Mouse (Mus musculus) midbrain, embryonic 15.5 days (tissue): Measurements from ENCODE around the gene Cgn. TPM values are rescaled to one million over a fixed set of nuclear protein-coding genes. Genes with fewer than 3 reads are reported as not detected.
"Not testable (repeated sequence)": the region's sequence is repeated elsewhere in the genome, so short reads cannot be mapped to it uniquely, and the experiment has no call there.

Experiments used
- ATAC-seq: fragments of 200-750 bp; cut with Nextera tagmentation; replicated peaks from 2 replicates; pipeline ENCODE4 v1.8.0; 2017; ENCODE audit warnings: moderate TSS enrichment
- H3K27ac ChIP-seq: fragments of 300-500 bp; sonication (generic); 2 replicates; pipeline ENCODE4 v1.5.1; 2015; ENCODE audit warnings: mild to moderate bottlenecking, inconsistent platforms
- H3K27me3 ChIP-seq: fragments of 300-500 bp; sonication (generic); replicated peaks from 2 replicates; pipeline ENCODE4 v1.6.1; 2015; ENCODE audit warnings: inconsistent platforms
- H3K36me3 ChIP-seq: fragments of 300-500 bp; sonication (generic); replicated peaks from 2 replicates; pipeline ENCODE4 v1.6.1; 2015; ENCODE audit warnings: inconsistent platforms
- H3K4me1 ChIP-seq: fragments of 300-500 bp; sonication (generic); 2 replicates; pipeline ENCODE4 v1.6.1; 2015; ENCODE audit warnings: inconsistent platforms
- H3K4me2 ChIP-seq: fragments of 300-500 bp; sonication (generic); 2 replicates; pipeline ENCODE4 v1.6.1; 2015; ENCODE audit warnings: inconsistent platforms, mild to moderate bottlenecking, moderate library complexity
- H3K4me3 ChIP-seq: fragments of 300-500 bp; sonication (generic); 2 replicates; pipeline ENCODE4 v1.5.1; 2015; ENCODE audit warnings: mild to moderate bottlenecking, inconsistent platforms
- H3K9ac ChIP-seq: fragments of 300-500 bp; sonication (generic); 2 replicates; pipeline ENCODE4 v1.6.1; 2015; ENCODE audit warnings: mild to moderate bottlenecking, inconsistent platforms
- H3K9me3 ChIP-seq: fragments of 300-500 bp; sonication (generic); 2 replicates; pipeline ENCODE4 v1.6.1; 2016; ENCODE audit warnings: inconsistent platforms
- WGBS: fragments of 180-500 bp; shearing (Covaris S2); methylation state at CpG from one replicate; pipeline ENCODE4 v1.1.7; 2015; ENCODE audit warnings: mixed read lengths; 5-methylcytosine and 5-hydroxymethylcytosine counted together
- polyA plus RNA-seq: library from polyadenylated mRNA; unstranded; fragments of >200 nt; fragmentation: Nextera tagmentation; extraction: Ambion mirVana; gene quantifications from 2 replicates; pipeline ENCODE4 v1.2.1, GENCODE M21; 2015

Cgn gene
- polyA plus RNA-seq, 1 experiment from 2014 or later: 13.7 TPM

GRCm38 (mm10) chr3:94787122-94787780 lies 959 bp upstream of the Cgn start:
- Histone ChIP-seq H3K4me2 (peak overlapping the region; percentile 92), H3K4me1 (peaks cover 26% of the 10 kb centered on the region), H3K27me3 (no peaks in the 10 kb centered on the region), H3K9ac (peak overlapping the region; percentile 75), H3K27ac (peak overlapping the region; percentile 92), H3K36me3 (no peaks in the 10 kb centered on the region), H3K9me3 (no peaks in the 10 kb centered on the region), H3K4me3 (peak overlapping the region; percentile 56)
- 5% methylated on average over 10 of the region's 11 CpGs for WGBS
- ATAC-seq: no peak

GRCm38 (mm10) chr3:94785958-94786357 lies 334 bp downstream of the Cgn start:
- Histone ChIP-seq H3K27ac (peak overlapping the region; percentile 92; the same call in 1 of the 2 replicates), H3K9ac (peak overlapping the region; percentile 75), H3K27me3 (no peaks in the 10 kb centered on the region), H3K9me3 (no peaks in the 10 kb centered on the region), H3K36me3 (no peaks in the 10 kb centered on the region), H3K4me3 (peak overlapping the region; percentile 56), H3K4me1 (peaks cover 26% of the 10 kb centered on the region), H3K4me2 (peak overlapping the region; percentile 92)
- WGBS: 1% methylated on average over 14 of the region's 14 CpGs
- ATAC-seq: no peak; the same call in 1 of the 2 replicates

- Histone ChIP-seq H3K4me1 (peaks cover 26% of the 10 kb centered on the region), H3K36me3 (no peaks in the 10 kb centered on the region), H3K4me3 (no peak overlapping the region), H3K27me3 (no peaks in the 10 kb centered on the region), H3K9ac (no peak overlapping the region), H3K4me2 (0 out of 2 replicates have a peak overlapping the region, but pooled peaks have one; percentile 10), H3K9me3 (no peaks in the 10 kb centered on the region), H3K27ac (no peak overlapping the region)
- ATAC-seq: no peak
- 39% methylated on average over 5 of the region's 5 CpGs for WGBS
Measured at GRCm38 (mm10) chr3:94784171-94784701, 2.1 kb downstream of the Cgn start.

GRCm38 (mm10) chr3:94783462-94783931 lies 2.8 kb downstream of the Cgn start:
- peaks cover 26% of the 10 kb centered on the region for H3K4me1 ChIP-seq
- H3K36me3 ChIP-seq: 0 out of 2 replicates have a peak, but pooled peaks cover 5% of the 10 kb centered on the region
- no peak overlapping the region for H3K4me3 ChIP-seq
- no peak for ATAC-seq
- H3K9ac ChIP-seq: no peak overlapping the region
- no peak overlapping the region for H3K27ac ChIP-seq
- WGBS: 61% methylated on average over 5 of the region's 5 CpGs
- H3K9me3 ChIP-seq: no peaks in the 10 kb centered on the region
- no peak overlapping the region for H3K4me2 ChIP-seq
- no peaks in the 10 kb centered on the region for H3K27me3 ChIP-seq

- H3K4me1 ChIP-seq: peaks cover 25% of the 10 kb centered on the region
- 74% methylated on average over 4 of the region's 4 CpGs for WGBS
- H3K4me3 ChIP-seq: no peak overlapping the region
- H3K4me2 ChIP-seq: no peak overlapping the region
- no peak overlapping the region for H3K27ac ChIP-seq
- 0 out of 2 replicates have a peak, but pooled peaks cover 5% of the 10 kb centered on the region for H3K36me3 ChIP-seq
- no peaks in the 10 kb centered on the region for H3K9me3 ChIP-seq
- ATAC-seq: no peak
- H3K9ac ChIP-seq: no peak overlapping the region
- no peaks in the 10 kb centered on the region for H3K27me3 ChIP-seq
Measured at GRCm38 (mm10) chr3:94782936-94783335, 3.4 kb downstream of the Cgn start.

GRCm38 (mm10) chr3:94781356-94781755 lies 4.9 kb downstream of the Cgn start:
- Histone ChIP-seq H3K9ac (no peak overlapping the region), H3K4me3 (no peak overlapping the region), H3K9me3 (no peaks in the 10 kb centered on the region), H3K27me3 (no peaks in the 10 kb centered on the region), H3K36me3 (0 out of 2 replicates have a peak, but pooled peaks cover 5% of the 10 kb centered on the region), H3K27ac (no peak overlapping the region), H3K4me1 (peaks cover 17% of the 10 kb centered on the region), H3K4me2 (no peak overlapping the region)
- WGBS: 20% methylated on average over 3 of the region's 3 CpGs
- ATAC-seq: no peak

GRCm38 (mm10) chr3:94775886-94776285 lies 10.4 kb downstream of the Cgn start:
- 0 out of 2 replicates have a peak, but pooled peaks cover 15% of the 10 kb centered on the region for H3K36me3 ChIP-seq
- WGBS: 87% methylated on average over 7 of the region's 7 CpGs
- no peak overlapping the region for H3K27ac ChIP-seq
- no peak overlapping the region for H3K4me2 ChIP-seq
- ATAC-seq: no peak
- no peaks in the 10 kb centered on the region for H3K4me1 ChIP-seq
- H3K9ac ChIP-seq: no peak overlapping the region
- H3K4me3 ChIP-seq: no peak overlapping the region
- no peaks in the 10 kb centered on the region for H3K27me3 ChIP-seq
- H3K9me3 ChIP-seq: no peaks in the 10 kb centered on the region

GRCm38 (mm10) chr3:94774039-94774438 lies 12.3 kb downstream of the Cgn start:
- Histone ChIP-seq H3K4me3 (no peak overlapping the region), H3K4me2 (no peak overlapping the region), H3K9ac (no peak overlapping the region), H3K4me1 (no peaks in the 10 kb centered on the region), H3K9me3 (no peaks in the 10 kb centered on the region), H3K36me3 (0 out of 2 replicates have a peak, but pooled peaks cover 15% of the 10 kb centered on the region), H3K27ac (no peak overlapping the region), H3K27me3 (no peaks in the 10 kb centered on the region)
- 81% methylated on average over 11 of the region's 11 CpGs for WGBS
- no peak for ATAC-seq

- not testable (repeated sequence) for H3K4me2 ChIP-seq, H3K9me3 ChIP-seq, H3K4me3 ChIP-seq, H3K36me3 ChIP-seq, H3K27me3 ChIP-seq, H3K4me1 ChIP-seq, H3K9ac ChIP-seq, H3K27ac ChIP-seq, ATAC-seq
- WGBS: 75% methylated on average over 8 of the region's 8 CpGs
Measured at GRCm38 (mm10) chr3:94765456-94765855, 20.8 kb downstream of the Cgn start.

GRCm38 (mm10) chr3:94764545-94765292 lies 21.6 kb downstream of the Cgn start:
- H3K9me3 ChIP-seq, H3K4me3 ChIP-seq, H3K4me1 ChIP-seq, H3K36me3 ChIP-seq, H3K27ac ChIP-seq, H3K4me2 ChIP-seq, H3K27me3 ChIP-seq, ATAC-seq, H3K9ac ChIP-seq: not testable (repeated sequence)
- WGBS: 73% methylated on average over 4 of the region's 5 CpGs

- not testable (repeated sequence) for H3K9ac ChIP-seq, H3K27ac ChIP-seq, H3K27me3 ChIP-seq, H3K36me3 ChIP-seq, H3K9me3 ChIP-seq, H3K4me3 ChIP-seq, H3K4me1 ChIP-seq
- 56% methylated on average over 4 of the region's 9 CpGs for WGBS
- ATAC-seq: peak; percentile 59
- peak overlapping the region; percentile 22; the same call in 1 of the 2 replicates for H3K4me2 ChIP-seq
Measured at GRCm38 (mm10) chr3:94758427-94758826, 27.9 kb downstream of the Cgn start.

GRCm38 (mm10) chr3:94758056-94758409 lies 28.3 kb downstream of the Cgn start:
- not testable (repeated sequence) for H3K27ac ChIP-seq, H3K27me3 ChIP-seq, H3K4me1 ChIP-seq, H3K36me3 ChIP-seq, H3K9ac ChIP-seq, H3K9me3 ChIP-seq
- Histone ChIP-seq H3K4me2 (peak overlapping the region; percentile 40), H3K4me3 (peak overlapping the region; percentile 34)
- ATAC-seq: peak; percentile 94
- 0% methylated on average over 17 of the region's 31 CpGs for WGBS
